Mouse (Mus musculus) thymus, postnatal 14 days (tissue): ENCODE results near the gene Zkscan1.
"Not testable (repeated sequence)": the region's sequence is repeated elsewhere in the genome, so short reads cannot be mapped to it uniquely, and the experiment has no call there.

Source experiments
- DNase-seq: peaks from one replicate; pipeline ENCODE4 v3.0.0; 2021

Gene Zkscan1

DNA sequence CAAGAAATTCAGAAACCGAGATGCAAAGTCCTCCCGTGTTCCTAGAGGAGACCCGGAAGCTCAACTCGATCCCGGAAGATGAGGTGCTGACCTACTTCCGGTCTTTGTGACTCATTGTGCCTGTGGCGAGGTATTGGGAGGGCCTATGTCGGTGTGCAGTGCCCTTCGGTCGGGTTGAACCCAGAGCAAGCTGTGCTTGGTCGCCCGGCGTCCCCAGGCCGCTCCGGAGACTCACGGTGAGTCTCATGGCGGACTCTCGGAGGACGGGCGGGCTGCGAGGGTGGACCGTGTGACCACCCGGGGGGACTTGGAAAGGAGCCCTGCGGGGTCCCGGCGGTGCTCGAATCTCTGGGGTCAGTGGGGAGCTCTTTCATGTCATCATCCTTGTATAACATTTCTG lies at the start of gene Zkscan1:
Gene Zkscan1, plus strand, starts transcription at position 89 of the 400 bp plus-strand sequence.
- peak; percentile 79 for DNase-seq

DNA sequence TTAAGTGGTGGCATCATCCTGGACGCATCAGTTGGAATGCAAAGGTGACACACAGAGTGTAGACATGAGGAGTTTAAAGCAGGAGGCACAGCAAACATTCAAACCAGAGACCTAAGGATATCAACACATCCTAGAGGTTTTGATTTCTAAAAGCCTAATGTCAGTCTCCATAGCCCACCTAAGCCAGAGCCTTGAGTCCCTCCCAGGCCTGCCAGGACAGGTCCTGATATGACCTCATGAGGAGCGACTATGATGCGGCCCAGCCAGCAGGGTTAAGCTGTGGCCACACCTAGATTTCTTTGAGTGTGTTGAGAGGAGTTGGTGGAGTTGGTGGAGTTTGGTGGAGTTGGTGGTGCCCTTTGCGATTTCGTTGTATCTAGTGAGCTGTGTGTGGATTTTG lies 32.0 kb upstream of the Zkscan1 start, which contains the start of gene Smok3c:
Gene Smok3c, plus strand, starts transcription at position 301 of the 400 bp plus-strand sequence.
- DNase-seq: not testable (repeated sequence)

DNA sequence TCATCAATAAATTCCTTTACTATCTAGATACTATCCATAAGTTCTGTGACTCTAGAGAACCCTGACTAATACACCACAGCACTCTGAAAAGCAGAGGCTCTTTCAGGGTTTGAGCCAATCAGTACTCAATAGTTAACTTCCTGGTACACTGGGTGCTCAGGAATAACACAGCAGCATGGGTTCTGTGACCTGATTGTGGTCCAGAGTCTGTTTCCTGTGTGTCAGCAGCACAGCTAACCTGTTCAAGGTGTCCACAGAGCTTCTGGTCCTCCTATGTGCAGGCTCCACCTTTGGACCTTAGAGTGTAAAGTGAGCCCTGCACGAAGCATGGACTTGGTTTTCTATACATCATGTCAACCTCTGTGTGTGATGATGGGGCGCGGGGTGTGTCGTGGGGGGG lies 11.1 kb upstream of the Zkscan1 start:
- no peak for DNase-seq

DNA sequence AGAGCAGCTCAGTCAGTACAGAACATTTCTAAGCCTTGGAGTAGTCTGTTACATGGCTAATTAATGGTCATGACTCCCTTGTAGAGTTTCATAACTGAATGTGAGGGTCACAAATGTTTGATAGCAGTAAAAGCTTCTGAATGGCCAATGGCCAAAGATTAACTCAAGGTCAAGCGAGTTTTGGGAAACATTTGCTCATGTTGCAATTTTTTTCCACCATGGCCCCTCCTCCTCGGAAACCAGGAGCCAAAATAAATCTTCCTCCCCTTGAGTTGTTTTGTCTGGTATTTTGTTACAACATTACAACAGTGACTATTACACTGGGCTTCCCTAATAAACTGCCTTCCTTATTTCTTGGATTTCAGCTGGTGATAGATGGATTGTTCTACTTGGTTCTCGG lies 9.2 kb upstream of the Zkscan1 start:
- DNase-seq: no peak

DNA sequence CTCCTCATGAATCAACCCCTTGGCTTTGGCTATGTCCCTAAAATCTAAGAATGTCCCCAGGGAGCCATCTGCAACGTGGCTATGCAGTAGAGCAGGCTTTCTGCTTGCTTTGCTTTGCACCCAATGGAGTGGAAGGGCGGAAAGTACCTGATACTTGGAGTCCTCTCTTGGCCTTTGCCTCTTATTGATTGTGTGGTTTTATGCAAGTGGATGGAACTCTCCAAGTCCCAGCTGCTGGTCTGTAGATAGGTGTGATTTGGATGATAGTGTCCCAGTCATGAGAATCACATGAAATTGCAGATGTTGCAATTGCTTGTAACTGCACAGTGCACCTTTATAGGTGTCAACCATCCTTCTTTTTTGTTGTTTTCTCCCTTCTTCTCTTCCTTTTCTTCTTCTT lies 8.7 kb upstream of the Zkscan1 start:
- no peak for DNase-seq

DNA sequence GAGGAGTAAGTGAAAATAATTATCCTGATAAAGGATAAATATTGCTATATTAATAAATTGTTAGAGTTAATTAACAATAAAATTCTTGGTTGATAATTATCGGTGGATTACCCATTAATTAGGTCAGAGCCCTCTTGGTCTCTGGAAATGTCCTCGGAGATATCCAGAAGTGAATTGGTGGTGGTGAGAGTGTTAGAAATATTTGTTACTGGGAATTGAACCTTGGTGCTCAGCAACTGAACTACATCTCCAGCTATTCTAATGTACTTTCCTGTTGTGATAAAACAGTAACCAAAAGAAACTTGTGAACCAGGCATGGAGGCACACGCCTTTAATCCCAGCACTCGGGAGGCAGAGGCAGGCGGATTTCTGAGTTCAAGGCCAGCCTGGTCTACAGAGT lies 4.4 kb upstream of the Zkscan1 start:
- DNase-seq: no peak

DNA sequence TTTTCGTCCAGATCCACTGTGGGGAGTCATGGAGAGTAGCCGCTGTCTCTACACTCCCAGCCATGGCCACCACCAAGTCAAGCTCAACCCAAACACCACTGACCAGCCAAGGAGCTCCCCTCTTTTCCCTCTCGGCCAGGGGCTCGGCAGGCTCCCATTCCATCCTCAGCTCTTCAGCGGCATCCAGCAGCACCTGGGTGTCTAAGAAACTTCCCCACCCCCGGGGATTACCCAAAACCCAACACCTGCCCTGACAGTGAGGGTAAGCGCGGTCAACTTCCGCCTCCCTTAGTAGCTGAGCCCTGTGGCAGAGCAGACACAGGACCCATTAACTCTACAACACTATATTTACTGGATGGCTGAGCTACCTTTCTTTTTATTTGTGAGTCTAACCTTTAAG lies 3.4 kb upstream of the Zkscan1 start:
- no peak for DNase-seq

DNA sequence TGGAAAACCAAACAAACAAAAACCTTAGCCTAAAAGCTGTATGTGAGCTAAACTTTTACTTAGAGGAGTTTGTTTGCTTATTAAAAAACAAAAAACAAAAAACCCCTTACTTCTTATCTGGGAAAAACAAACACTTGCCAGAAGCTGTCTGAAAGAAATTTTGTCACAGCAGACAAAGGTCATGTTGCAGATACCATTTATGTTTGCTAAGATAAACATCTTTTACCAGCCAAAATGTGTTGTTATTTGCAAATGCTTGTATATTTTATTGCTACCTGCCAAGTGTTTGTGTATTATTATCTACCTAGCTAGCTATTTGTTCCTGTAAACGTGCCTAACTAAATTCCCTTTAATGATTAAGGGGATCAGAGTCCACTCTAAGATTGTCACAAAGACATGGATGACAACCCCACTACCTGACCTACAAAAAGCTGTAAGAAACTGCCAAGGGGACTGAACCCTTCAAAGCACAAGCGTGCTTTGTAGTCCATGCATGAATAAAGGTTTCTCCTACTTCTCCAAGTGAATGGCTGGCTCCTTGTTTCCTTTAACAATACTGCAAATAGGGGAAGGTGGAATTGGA lies 1.5 kb upstream of the Zkscan1 start:
- no peak for DNase-seq

DNA sequence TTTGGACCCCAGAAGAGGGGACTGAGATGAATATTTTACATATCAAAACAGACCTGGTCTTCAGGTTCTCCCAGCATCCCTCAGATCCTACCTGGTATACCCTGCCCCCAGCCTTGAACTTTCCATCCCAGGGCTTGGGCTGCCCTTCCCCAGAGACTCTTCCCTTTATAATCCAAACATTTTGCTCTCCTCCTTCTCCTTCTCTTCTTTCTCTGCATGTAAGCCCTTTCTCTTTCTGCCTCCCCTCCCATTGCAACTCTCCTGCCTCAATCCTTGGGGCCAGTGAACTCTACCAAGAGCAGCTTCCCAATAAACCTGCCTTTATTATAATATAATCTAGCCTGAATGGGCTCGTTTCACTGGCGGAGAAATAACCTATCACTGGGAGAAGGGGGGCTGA lies 948 bp upstream of the Zkscan1 start:
- DNase-seq: no peak

DNA sequence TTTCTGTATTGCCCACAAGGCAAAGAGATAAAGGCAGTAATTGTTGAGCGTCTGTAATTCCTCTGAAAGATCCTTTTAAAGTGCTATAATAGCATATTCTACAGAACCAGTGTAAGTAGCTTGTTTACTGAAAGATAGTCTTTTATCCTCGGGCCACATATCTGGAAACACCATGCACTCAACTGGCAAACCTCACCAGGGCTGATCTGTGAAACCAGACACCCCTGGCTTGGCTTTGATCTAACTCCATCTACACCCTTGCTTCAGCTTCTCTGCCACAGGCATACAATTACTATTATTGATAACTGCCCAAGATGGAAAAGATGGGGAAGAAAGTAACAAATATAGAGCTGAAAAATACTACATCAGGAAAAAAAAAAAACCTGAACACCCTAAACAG lies 377 bp upstream of the Zkscan1 start:
- no peak for DNase-seq

DNA sequence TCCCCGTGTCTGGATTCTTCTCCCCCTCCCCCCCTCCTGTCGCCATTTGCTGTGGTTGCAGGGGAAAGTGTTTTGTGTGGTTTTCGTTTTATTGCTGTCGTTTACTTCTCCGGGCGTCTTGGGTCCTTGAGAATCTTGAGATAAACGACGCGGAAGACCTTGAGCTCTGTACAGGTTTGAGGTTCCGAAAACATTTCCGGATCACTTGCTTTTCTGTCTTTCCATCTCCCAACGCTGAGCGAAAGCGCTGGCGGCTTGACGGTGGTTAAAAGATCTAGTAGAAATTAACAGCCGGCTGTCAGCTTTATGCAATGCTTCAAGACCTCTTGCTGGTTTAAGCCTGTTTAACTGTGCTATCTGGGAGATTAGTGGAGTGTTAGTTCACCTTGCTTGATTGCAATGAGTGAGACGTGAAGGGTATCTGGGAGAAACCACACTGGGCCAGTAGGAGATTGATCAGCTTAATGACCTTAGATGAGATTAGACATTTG lies 582 bp downstream of the Zkscan1 start:
- DNase-seq: no peak

DNA sequence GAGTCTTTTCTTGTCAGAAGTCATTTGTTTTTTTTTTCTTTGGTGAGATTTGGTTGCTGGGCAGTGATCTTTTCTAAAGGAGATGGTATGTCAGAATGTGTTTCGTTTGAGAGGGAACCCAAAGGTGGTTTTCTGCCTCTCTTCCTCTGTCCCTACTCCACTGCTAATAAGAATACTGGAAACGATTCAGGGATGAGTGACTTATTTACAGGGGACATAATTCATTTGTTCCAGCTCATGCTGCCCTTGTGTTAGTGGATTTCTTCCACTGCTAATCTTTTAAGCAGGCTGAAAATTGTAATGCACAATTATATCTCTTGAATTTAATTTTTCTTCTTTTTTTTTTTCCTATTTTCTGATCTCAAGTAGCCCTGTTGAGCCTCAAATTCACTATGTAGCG lies 2.0 kb downstream of the Zkscan1 start:
- no peak for DNase-seq

DNA sequence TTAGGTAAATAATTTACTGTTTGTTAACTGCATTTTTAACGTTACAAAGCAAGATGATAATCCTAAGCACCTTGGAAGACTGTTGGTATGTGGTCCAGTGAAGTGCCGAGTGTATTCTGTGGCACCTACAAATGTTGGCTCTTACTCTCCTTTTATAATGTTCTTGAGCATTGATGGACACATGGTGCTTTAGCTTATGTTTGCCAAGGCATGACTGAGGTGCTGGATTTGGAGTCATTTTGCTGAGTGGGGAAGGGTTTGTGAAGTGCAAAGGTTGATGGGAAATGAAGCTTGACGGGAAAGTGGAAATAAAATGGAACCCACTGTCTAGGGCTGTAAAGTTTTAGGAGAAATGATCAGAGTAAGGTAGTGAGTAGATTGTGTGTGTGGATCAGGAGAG lies 3.5 kb downstream of the Zkscan1 start:
- no peak for DNase-seq

DNA sequence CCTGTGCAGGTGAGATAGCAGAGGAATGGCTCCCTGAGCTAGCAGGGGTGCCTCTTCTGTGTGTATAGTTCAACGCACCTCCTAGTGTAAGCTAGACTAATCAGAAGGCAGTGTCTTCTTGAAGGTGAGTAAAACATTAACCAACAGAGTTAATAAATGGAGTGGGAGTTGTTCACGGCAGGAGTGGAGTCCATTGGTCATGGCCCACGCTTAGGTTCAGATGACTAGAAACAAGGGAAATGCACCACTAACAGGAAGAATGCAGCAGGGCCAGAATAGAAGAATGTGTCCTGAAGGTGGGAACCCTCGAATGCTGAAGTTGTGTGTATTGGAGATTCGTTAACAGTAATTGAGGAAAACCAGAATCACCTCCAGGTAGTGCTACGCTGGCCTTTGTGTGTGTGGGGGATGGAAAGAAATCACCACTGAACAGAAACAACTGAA lies 4.2 kb downstream of the Zkscan1 start:
- no peak for DNase-seq

DNA sequence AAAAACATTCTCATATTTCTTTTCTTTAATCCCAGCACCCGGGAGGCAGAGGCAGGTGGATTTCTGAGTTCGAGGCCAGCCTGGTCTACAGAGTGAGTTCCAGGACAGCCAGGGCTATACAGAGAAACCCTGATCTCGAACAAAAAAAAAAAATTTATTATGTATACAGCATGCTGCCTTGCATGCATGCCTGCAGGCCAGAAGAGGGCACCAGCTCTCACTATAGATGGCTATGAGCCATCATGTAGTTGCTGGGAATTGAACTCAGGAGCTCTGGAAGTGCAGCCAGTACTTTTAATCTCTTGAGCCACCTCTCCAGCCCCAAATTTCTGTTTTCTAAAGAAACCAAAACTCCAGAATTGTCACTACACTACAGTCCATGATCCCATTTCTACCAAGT lies 5.4 kb downstream of the Zkscan1 start:
- peak; percentile 21 for DNase-seq

DNA sequence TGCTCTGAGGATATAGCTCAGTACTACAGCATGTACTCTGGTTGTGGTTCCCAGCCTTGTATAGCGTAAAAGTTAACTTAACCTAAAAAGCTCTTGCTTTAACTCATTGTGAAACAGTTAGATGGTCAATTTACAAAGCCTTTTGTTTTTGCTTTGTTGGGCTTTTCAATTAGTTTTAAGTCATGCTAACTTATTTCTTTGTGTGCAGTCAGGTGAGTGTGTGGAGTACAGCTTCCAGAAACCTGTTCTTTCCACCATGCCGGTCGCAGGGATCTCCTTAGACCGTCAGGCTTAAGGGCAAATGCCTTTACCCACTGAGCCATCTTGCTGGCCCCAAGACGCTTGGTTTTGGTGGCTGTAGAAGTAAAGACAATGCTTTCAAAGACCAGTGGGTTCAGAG lies 5.9 kb downstream of the Zkscan1 start:
- no peak for DNase-seq

DNA sequence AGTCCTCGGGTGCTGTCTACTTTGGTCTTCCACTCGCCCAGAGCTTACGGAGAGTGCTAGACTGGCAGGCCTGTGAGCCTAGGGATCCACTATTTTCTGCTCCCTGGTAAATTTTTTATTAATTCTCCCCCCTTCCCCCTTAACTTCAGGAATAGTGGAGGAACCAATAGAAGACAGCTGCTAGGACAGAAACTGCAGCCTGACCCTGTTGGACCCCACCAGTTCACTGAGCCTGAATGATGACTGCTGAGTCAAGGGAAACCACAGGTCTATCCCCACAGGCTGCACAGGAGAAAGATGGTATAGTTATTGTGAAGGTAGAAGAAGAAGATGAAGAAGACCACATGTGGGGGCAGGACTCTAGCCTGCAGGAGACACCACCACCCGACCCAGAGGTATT lies 7.9 kb downstream of the Zkscan1 start:
- no peak for DNase-seq

DNA sequence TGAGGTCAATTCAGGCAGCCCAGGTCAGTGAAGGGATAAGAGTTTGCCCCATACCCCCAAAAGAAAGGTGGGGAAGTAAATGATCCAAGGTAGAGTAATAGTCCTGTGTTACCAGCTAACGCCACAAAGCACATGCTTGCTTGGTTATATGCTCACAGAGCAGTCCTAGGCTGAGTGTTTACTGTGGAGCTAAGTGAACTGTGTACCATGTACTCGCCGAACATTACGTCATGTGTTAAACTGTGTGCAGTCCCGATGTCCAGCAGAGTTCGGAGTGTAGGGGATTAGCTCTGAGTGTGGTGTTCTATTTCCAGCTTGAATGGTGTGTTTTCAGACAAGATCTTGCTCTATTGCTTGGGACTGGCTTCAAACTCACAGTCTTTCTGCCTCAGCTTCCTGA lies 9.6 kb downstream of the Zkscan1 start:
- no peak for DNase-seq

DNA sequence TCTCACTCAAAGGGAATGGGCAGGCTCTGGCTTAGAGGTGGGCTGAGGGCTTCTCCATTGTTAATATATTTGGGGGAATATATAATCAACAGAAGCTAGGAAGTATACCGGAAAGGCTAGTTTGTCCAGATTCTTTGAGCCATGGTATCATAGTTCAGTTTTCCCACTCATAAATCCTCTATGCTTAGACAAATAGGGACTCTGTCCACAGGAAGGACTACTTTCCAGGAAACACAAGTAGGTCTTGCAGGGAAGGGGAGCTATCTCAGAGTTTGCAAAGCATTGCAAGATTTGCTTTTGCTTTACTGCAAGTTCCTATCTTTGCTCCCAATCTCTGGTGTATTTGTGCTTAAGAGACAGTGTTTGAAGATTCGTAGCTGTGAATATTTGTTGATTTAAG lies 20.1 kb downstream of the Zkscan1 start:
- DNase-seq: no peak

DNA sequence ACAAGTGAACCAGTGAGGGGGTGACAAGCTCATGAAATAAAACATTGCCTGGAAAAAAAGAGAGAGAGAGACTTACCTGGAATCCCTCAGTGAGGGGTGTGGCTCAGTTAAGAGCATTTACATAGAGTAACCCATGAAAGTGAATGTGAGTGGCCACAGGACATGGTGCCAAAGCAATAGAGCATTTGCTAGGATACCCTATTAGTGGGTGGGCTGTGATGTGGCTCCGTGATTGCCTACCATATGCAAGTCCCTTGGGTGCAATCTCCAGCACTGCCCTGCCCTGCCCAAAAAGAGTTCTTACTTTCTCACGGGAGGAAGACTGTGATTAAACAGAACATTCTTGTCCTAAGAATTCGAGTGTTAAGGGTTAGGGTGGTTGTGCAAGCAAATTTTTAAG lies 22.2 kb downstream of the Zkscan1 start:
- no peak for DNase-seq

DNA sequence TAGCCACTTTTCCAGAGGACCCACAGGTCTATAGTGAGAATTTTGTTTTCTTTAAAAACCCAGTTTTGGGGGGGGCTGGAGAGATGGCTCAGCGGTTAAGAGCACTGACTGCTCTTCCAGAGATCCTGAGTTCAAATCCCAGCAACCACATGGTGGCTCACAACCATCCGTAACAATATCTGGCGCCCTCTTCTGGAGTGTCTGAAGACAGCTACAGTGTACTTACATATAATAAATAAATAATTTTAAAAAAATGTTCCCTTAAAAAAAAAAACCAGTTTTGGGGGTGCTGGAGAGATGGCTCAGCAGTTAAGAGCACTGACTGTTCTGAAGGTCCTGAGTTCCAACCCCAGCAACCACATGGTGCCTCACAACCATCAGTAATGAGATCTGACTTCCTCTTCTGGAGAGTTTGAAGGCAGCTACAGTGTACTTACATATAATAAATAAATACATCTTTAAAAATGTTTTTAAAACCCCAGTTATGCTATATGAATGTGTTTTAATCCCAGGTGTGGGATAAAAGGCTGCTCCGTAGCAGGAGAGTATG lies 25.0 kb downstream of the Zkscan1 start:
- DNase-seq: not testable (repeated sequence)

DNA sequence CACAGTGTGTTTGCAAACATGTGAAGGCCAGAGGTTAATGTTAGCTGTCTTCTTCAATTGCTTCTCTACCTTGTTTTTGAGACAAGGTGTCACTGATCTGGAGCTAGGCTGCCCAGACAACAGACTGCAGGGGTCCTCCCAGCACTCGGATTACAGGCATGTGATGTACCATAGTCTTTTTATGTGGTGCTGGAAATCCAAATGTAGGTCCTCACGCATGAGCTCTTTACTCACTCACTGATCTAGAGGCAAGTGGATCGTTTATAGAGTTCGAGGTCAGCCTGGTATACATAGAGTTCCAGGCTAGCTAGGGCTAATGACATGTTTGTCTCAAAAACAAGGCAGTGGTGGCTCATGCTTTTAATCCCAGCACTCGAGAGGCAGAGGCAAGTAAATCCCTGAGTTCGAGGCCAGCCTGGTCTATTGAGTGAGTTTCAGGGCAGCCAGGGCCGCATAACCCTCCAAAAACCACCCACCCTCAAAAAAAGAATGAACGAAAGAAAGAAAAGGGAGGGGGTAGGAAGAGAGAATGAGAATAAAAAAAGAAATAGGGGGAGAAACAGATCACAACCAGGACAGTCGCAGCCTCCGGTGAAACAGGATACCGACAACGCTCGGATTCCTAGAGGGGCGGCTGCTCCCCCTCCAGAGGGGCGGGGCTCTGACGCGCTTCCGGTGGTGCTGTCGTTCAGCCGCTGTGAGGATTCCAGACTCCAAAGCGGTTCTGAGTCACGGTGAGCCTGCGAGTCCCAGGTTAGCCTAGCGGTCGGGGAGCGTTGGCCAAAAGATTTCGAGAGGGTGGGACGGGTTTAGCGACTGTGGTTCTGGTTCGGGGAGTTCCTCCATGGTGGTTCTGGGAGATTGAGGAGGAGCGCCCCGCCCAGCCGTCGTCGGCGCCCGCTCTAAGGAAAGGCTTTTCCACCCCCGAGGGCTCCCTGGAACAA lies 31.6 kb downstream of the Zkscan1 start, which contains the start of gene Zscan21:
Gene Zscan21, plus strand, starts transcription at position 649 of the 944 bp plus-strand sequence.
- DNase-seq: peak; percentile 92

DNA sequence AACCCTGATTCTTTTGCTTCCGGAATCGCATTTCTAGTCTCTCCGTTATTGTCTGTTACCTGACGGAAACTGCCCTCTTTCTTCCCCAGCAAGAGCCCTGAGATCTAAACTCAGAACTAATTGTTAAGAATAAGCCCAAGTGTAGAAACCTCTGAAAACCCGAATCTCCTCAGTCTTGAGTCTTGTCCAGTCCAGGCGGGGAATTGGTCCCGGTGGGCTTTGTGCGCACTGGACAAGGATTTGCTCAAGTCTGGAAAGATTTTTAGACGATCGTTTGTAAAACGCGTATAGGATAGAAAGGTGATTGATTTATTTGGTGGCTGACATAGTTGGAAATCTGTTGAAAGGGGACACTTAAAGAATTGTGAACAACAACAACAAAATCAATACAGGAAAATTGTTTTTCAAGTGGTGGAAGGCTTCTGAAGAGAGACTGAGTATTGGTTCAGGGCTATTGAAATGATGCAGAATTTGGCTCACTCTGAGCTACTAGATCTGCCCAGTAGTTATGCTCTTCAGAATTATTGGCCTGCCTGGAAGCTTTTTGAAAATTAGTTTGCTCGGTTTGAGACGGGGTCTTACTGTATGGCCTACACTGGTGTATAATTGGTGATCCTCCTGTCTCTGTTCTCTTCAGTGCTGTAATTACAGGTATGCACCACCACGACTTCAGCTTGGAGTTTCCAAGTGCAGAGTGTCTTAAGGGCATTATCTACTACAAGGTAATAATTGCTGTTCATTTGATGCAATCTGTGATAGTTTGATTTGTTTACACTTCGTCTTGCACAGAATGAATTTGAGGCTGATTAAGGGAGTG lies 32.5 kb downstream of the Zkscan1 start:
- DNase-seq: no peak
